Mouse (Mus musculus): ENCODE measurements at regions not wholly inside any gene's neighbourhood (a gene's known extent, or its start where the extent isn't known, plus 50 kb on each side); places are given as distances from the start of the nearest gene placed in this dataset.

- Histone ChIP-seq H3K4me3 (no peak overlapping the region), H3K36me3 (no peaks in the 10 kb centered on the region), H3K4me1 (peaks cover 17% of the 10 kb centered on the region), H3K27ac (replicated peaks) (no peak overlapping the region), H3K9ac (replicated peaks) (no peak overlapping the region), H3K4me2 (replicated peaks) (no peak overlapping the region), H3K9me3 (no peaks in the 10 kb centered on the region), H3K27me3 (no peaks in the 10 kb centered on the region)
- 100% methylated on average over 1 of the region's 1 CpGs for WGBS
- no peak for ATAC-seq (ENCODE audit: low FRiP score, low read depth)
These were observed 100.1 kb upstream of the Gm10192 start for GRCm38 (mm10) chr4:97283099-97283498.

- Histone ChIP-seq H3K9ac (replicated peaks) (no peak overlapping the region), H3K27ac (replicated peaks) (no peak overlapping the region), H3K36me3 (no peaks in the 10 kb centered on the region), H3K27me3 (no peaks in the 10 kb centered on the region), H3K9me3 (no peaks in the 10 kb centered on the region), H3K4me3 (no peak overlapping the region), H3K4me2 (replicated peaks) (no peak overlapping the region), H3K4me1 (peaks cover 17% of the 10 kb centered on the region)
- WGBS, result 70% methylated on average over 3 of the region's 3 CpGs
- ATAC-seq (ENCODE audit: low FRiP score, low read depth), result no peak
These were observed 99.7 kb upstream of the Gm10192 start for GRCm38 (mm10) chr4:97282643-97283042.

DNA sequence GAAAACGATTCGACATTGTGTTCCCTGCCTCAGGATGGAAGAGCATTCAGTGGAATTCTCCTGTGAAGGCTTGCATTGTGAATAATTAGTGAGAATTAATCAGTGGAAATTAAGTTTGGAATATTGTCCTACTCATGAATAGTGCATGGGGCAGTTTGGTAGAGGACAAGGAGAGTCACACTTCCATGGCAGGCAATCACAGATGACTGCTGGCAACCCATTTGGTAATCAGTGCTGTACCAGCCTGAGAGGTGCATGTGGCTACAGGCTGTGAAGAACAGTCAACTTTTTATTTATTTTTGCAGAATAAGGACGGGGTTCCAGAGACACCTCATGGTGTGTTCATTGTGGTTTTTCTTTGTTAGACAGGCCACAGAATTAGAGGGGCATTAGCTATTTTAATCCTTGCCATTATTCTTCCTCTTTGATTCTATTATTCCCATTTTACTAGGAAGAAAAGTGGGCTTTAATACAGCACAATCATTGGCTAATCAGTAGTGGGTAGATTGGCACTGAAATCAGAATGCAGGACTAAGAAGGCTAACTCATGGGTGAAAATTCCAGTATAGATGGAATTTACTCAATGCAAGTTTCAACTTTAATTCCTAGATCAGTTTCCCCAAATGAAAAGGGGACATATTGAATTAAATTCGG, 98.3 kb upstream of the Gm10192 start:
- Histone ChIP-seq H3K36me3 (no peaks in the 10 kb centered on the region), H3K4me3 (no peak overlapping the region), H3K9ac (replicated peaks) (no peak overlapping the region), H3K27me3 (no peaks in the 10 kb centered on the region), H3K4me1 (peaks cover 17% of the 10 kb centered on the region), H3K27ac (replicated peaks) (no peak overlapping the region), H3K4me2 (replicated peaks) (no peak overlapping the region), H3K9me3 (no peaks in the 10 kb centered on the region)
- 53% methylated on average over 4 of the region's 4 CpGs for WGBS
- ATAC-seq (ENCODE audit: low FRiP score, low read depth), result peak; percentile 57

- 55% methylated on average over 3 of the region's 3 CpGs for WGBS
- Histone ChIP-seq H3K36me3 (no peaks in the 10 kb centered on the region), H3K27ac (replicated peaks) (no peak overlapping the region), H3K9ac (replicated peaks) (no peak overlapping the region), H3K4me3 (no peak overlapping the region), H3K27me3 (no peaks in the 10 kb centered on the region), H3K4me1 (peaks cover 17% of the 10 kb centered on the region), H3K9me3 (no peaks in the 10 kb centered on the region), H3K4me2 (replicated peaks) (no peak overlapping the region)
- ATAC-seq (ENCODE audit: low FRiP score, low read depth), result no peak
These were observed 97.7 kb upstream of the Gm10192 start for GRCm38 (mm10) chr4:97280712-97281111.

- Histone ChIP-seq H3K9me3 (no peaks in the 10 kb centered on the region), H3K27ac (replicated peaks) (no peak overlapping the region), H3K4me3 (no peak overlapping the region), H3K4me1 (peaks cover 6% of the 10 kb centered on the region), H3K4me2 (replicated peaks) (no peak overlapping the region), H3K36me3 (no peaks in the 10 kb centered on the region), H3K9ac (replicated peaks) (no peak overlapping the region), H3K27me3 (no peaks in the 10 kb centered on the region)
- WGBS, result 84% methylated on average over 4 of the region's 4 CpGs
- ATAC-seq (ENCODE audit: low FRiP score, low read depth), result no peak
These were observed 54.0 kb upstream of the Gm10192 start for GRCm38 (mm10) chr4:97236945-97237344.

DNA sequence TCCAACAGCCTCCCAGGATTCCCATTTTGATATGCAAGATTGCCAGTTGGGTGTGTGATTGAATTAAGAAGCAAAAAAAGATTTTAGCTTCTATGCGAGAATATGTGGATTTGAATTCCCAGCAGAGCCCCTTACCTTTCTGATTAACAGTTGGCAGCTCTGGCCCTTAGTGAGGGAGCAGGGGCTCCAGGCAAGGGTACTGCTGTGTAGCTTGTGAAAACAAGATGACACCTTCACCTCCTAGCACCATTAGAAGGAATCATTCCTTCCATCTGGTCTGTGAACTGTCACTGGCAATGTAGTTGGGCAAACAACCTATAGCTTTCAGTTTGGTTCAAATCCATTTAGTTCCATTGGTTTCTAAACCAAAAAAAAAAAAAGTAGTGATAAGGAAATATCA, 53.4 kb upstream of the Gm10192 start:
- Histone ChIP-seq H3K4me2 (replicated peaks) (no peak overlapping the region), H3K27ac (replicated peaks) (no peak overlapping the region), H3K9ac (replicated peaks) (no peak overlapping the region), H3K36me3 (no peaks in the 10 kb centered on the region), H3K9me3 (no peaks in the 10 kb centered on the region), H3K4me1 (peaks cover 6% of the 10 kb centered on the region), H3K27me3 (no peaks in the 10 kb centered on the region), H3K4me3 (no peak overlapping the region)
- ATAC-seq (ENCODE audit: low FRiP score, low read depth), result peak; percentile 41; the same call in 1 of the 2 replicates
- WGBS, result 59% methylated on average over 1 of the region's 1 CpGs

GRCm38 (mm10) chr4:97235945-97236383, 53.0 kb upstream of the Gm10192 start:
- Histone ChIP-seq H3K4me2 (replicated peaks) (no peak overlapping the region), H3K36me3 (no peaks in the 10 kb centered on the region), H3K27ac (replicated peaks) (0 out of 2 replicates have a peak overlapping the region, but pooled peaks have one; percentile 2)

More at GRCm38 (mm10) chr4:97235945-97236383, 53.0 kb upstream of the Gm10192 start:
- ATAC-seq (ENCODE audit: low FRiP score, low read depth), result peak; percentile 81
- no peaks in the 10 kb centered on the region for H3K9me3 ChIP-seq
- no peaks in the 10 kb centered on the region for H3K27me3 ChIP-seq
- 52% methylated on average over 2 of the region's 2 CpGs for WGBS
- peaks cover 6% of the 10 kb centered on the region for H3K4me1 ChIP-seq
- H3K9ac ChIP-seq (replicated peaks), result no peak overlapping the region
- no peak overlapping the region for H3K4me3 ChIP-seq

Data from midbrain, embryonic 12.5 days (tissue).